Mouse (Mus musculus): ENCODE measurements at regions not wholly inside any gene's neighbourhood (a gene's known extent, or its start where the extent isn't known, plus 50 kb on each side); places are given as distances from the start of the nearest gene placed in this dataset.

DNA sequence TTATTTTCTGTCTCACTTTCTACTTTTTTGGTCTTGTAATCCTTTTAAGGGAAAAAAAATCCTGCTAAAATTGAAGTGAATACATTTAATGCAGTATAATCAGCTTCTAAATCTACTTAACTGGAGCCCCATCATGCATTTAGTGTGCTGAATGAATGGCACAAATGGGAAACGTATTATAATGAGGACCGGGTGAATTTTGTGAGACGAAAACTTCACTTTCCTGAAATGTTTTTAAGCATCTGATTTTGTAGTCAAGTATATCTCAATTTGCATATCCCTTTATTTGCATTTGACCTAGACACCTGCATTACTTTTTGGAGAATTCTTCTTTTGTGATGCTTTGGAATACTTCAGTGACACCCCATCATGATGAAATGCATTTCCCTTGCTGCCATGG, 889.1 kb downstream of the Epha4 start:
- no peak for ATAC-seq (ENCODE audit: insufficient read depth, low FRiP score, low TSS enrichment)
- H3K27ac ChIP-seq (ENCODE audit: low read depth, low read length), result no peak overlapping the region
- H3K9ac ChIP-seq (ENCODE audit: low read length), result no peak overlapping the region
- no peaks in the 10 kb centered on the region for H3K27me3 ChIP-seq (ENCODE audit: control insufficient read depth, insufficient read depth, low read length)
- no peaks in the 10 kb centered on the region for H3K9me3 ChIP-seq (ENCODE audit: control insufficient read depth, low read length)
- H3K4me1 ChIP-seq (ENCODE audit: control insufficient read depth, insufficient read depth, low read length), result no peaks in the 10 kb centered on the region
- no peak for DNase-seq (ENCODE audit: low spot score)
- H3K4me3 ChIP-seq (ENCODE audit: low read depth, low read length), result no peak overlapping the region
- no peak overlapping the region for H3K4me2 ChIP-seq (ENCODE audit: low read depth)
- WGBS, result 89% methylated on average over 3 of the region's 3 CpGs
- H3K36me3 ChIP-seq (ENCODE audit: control insufficient read depth, insufficient read depth, low read length), result no peaks in the 10 kb centered on the region

DNA sequence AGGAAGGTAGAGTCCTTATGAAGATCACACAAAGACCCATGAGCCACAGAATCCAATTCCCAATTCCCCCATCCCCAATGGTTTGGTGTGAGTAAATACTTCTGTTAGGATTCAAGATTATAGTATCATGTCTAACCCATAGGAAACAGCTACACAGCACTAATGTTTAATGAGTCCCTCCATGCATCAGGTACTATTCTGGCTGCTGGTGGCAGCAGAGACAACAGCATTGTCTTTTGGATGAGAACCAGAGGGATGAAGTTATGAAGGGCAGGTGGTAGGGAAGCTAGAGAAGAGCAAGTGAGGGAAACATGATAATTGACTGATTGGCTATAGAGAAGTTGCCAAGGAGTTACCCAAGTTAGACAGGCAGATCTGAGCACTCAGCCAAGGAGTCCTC, 885.0 kb downstream of the Epha4 start:
- no peaks in the 10 kb centered on the region for H3K9me3 ChIP-seq (ENCODE audit: control insufficient read depth, low read length)
- ATAC-seq (ENCODE audit: insufficient read depth, low FRiP score, low TSS enrichment) (no peak), DNase-seq (ENCODE audit: low spot score) (no peak)
- no peaks in the 10 kb centered on the region for H3K36me3 ChIP-seq (ENCODE audit: control insufficient read depth, insufficient read depth, low read length)
- no peak overlapping the region for H3K27ac ChIP-seq (ENCODE audit: low read depth, low read length)
- H3K4me2 ChIP-seq (ENCODE audit: low read depth), result no peak overlapping the region
- no peak overlapping the region for H3K4me3 ChIP-seq (ENCODE audit: low read depth, low read length)
- H3K4me1 ChIP-seq (ENCODE audit: control insufficient read depth, insufficient read depth, low read length), result no peaks in the 10 kb centered on the region
- no peak overlapping the region for H3K9ac ChIP-seq (ENCODE audit: low read length)
- no peaks in the 10 kb centered on the region for H3K27me3 ChIP-seq (ENCODE audit: control insufficient read depth, insufficient read depth, low read length)

DNA sequence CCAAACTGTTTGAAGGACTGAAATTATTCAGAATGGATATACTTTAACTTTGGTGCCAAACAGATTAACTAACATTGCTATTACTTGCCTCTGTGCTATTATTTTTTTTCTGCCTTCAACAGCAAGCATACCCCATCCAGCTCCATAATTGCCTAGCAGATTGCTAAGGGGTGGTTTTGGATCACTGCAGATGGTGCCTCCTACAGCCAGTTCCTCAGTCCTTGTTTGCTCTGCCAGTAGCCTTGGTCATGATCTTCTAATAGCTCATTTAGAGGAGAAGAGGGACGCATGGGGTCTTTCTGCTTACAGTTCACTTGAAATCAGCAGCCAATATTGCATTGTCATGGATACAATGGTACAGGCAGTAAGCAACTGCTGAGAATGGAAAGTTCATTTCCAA, 880.8 kb downstream of the Epha4 start:
- H3K4me3 ChIP-seq (ENCODE audit: low read depth, low read length), result no peak overlapping the region
- H3K27me3 ChIP-seq (ENCODE audit: control insufficient read depth, insufficient read depth, low read length), result no peaks in the 10 kb centered on the region
- DNase-seq (ENCODE audit: low spot score) (no peak), ATAC-seq (ENCODE audit: insufficient read depth, low FRiP score, low TSS enrichment) (no peak)
- no peaks in the 10 kb centered on the region for H3K36me3 ChIP-seq (ENCODE audit: control insufficient read depth, insufficient read depth, low read length)
- no peak overlapping the region for H3K27ac ChIP-seq (ENCODE audit: low read depth, low read length)
- H3K9me3 ChIP-seq (ENCODE audit: control insufficient read depth, low read length), result no peaks in the 10 kb centered on the region
- WGBS, result 79% methylated on average over 1 of the region's 1 CpGs
- H3K4me2 ChIP-seq (ENCODE audit: low read depth), result no peak overlapping the region
- H3K4me1 ChIP-seq (ENCODE audit: control insufficient read depth, insufficient read depth, low read length), result no peaks in the 10 kb centered on the region
- H3K9ac ChIP-seq (ENCODE audit: low read length), result no peak overlapping the region

DNA sequence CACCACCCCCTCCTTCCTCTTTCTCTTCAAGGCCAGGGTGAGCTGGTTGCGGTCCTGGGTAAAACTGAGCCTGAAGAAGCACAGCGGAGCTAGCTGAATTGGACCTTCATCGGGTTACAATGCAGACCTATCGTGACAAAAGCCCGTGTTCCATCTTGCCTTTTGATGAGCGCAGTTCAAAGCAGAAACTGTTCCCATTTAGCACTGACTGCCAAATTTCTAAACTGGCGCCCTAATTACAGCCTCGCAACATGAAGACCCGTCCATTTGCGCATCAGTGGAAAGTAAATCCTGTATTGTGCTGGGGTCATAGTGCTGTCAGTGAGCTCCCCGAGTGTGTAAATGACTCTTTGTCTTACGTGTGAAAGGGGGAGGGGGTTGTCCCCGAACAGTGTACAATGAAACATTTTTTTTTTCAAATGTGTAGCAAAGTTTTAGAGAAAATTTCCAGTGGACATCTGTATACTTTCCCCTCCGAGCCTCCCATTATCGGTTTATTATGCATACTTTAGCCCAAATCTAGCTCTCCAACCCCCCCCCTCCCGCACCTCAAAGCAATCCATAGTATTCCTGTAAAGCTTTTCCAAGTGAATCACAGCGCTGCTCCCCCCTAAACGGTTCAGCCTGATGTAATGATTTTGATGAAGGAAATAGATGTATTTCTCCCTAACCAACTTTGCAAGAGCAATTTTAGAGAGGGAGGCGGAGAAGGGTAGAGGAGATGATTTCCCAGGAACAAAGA, 877.4 kb downstream of the Epha4 start:
- no peaks in the 10 kb centered on the region for H3K27me3 ChIP-seq (ENCODE audit: control insufficient read depth, insufficient read depth, low read length)
- H3K9me3 ChIP-seq (ENCODE audit: control insufficient read depth, low read length), result no peaks in the 10 kb centered on the region
- H3K27ac ChIP-seq (ENCODE audit: low read depth, low read length), result no peak overlapping the region
- WGBS, result 43% methylated on average over 19 of the region's 19 CpGs
- DNase-seq (ENCODE audit: low spot score), result peak; percentile 21
- H3K4me2 ChIP-seq (ENCODE audit: low read depth), result peak overlapping the region; percentile 28
- H3K36me3 ChIP-seq (ENCODE audit: control insufficient read depth, insufficient read depth, low read length), result no peaks in the 10 kb centered on the region
- peak overlapping the region; percentile 4; the same call in 1 of the 2 replicates for H3K4me3 ChIP-seq (ENCODE audit: low read depth, low read length)
- H3K9ac ChIP-seq (ENCODE audit: low read length), result peak overlapping the region; percentile 35
- no peak for ATAC-seq (ENCODE audit: insufficient read depth, low FRiP score, low TSS enrichment)
- no peaks in the 10 kb centered on the region for H3K4me1 ChIP-seq (ENCODE audit: control insufficient read depth, insufficient read depth, low read length)

DNA sequence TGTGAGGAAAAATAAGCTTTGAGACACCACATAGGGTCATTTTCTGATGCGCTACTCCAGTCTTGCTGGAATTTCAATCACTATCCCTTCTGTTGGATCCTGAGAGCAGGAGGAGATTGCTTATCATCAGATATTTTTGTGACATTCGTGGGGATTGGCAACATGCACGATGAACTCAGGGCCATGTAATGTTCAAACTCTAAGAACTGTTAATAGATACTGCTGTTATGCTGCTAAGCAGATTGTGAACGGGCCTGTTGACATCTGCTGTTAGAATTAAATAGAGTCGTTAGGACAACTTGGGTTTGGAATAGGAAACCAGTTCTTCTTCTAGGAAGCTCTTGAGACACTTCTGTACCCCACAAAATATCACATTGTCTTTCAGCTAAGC, 876.9 kb downstream of the Epha4 start:
- H3K36me3 ChIP-seq (ENCODE audit: control insufficient read depth, insufficient read depth, low read length), result no peaks in the 10 kb centered on the region
- no peaks in the 10 kb centered on the region for H3K4me1 ChIP-seq (ENCODE audit: control insufficient read depth, insufficient read depth, low read length)
- no peaks in the 10 kb centered on the region for H3K9me3 ChIP-seq (ENCODE audit: control insufficient read depth, low read length)
- H3K27ac ChIP-seq (ENCODE audit: low read depth, low read length), result no peak overlapping the region
- WGBS, result 85% methylated on average over 5 of the region's 5 CpGs
- no peak overlapping the region for H3K4me2 ChIP-seq (ENCODE audit: low read depth)
- H3K4me3 ChIP-seq (ENCODE audit: low read depth, low read length), result no peak overlapping the region
- no peaks in the 10 kb centered on the region for H3K27me3 ChIP-seq (ENCODE audit: control insufficient read depth, insufficient read depth, low read length)
- ATAC-seq (ENCODE audit: insufficient read depth, low FRiP score, low TSS enrichment) (no peak), DNase-seq (ENCODE audit: low spot score) (no peak)
- no peak overlapping the region for H3K9ac ChIP-seq (ENCODE audit: low read length)

DNA sequence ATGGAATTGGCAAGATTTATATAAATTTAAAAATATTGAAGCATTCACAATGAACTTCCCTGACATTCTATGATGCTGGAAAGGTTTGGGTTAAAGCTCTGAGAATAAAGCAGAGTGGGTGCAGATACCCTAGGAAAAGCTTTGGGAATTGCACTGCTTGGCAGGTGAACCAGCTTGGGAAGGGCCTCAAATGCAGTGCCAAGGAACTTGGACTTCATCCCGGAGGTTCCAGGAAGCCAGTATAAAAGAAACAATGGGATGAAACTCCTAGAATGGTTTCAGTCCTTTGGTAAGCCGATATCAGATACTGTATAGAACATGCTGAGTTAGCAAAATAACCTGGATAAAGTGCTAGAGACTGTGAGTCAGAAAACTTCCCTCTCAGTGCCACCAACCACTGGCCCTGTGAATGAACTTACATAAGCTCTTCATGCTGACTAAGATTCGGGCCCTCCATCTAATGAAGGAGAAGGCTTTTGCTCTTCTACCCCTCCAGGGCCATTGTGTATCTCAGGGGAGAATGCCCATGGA, 873.6 kb downstream of the Epha4 start:
- Histone ChIP-seq H3K27me3 (ENCODE audit: control insufficient read depth, insufficient read depth, low read length) (no peaks in the 10 kb centered on the region), H3K4me2 (ENCODE audit: low read depth) (no peak overlapping the region), H3K9me3 (ENCODE audit: control insufficient read depth, low read length) (no peaks in the 10 kb centered on the region), H3K4me1 (ENCODE audit: control insufficient read depth, insufficient read depth, low read length) (no peaks in the 10 kb centered on the region), H3K36me3 (ENCODE audit: control insufficient read depth, insufficient read depth, low read length) (no peaks in the 10 kb centered on the region), H3K4me3 (ENCODE audit: low read depth, low read length) (no peak overlapping the region), H3K9ac (ENCODE audit: low read length) (no peak overlapping the region), H3K27ac (ENCODE audit: low read depth, low read length) (no peak overlapping the region)
- DNase-seq (ENCODE audit: low spot score) (no peak), ATAC-seq (ENCODE audit: insufficient read depth, low FRiP score, low TSS enrichment) (no peak)
- WGBS, result 88% methylated on average over 3 of the region's 3 CpGs

DNA sequence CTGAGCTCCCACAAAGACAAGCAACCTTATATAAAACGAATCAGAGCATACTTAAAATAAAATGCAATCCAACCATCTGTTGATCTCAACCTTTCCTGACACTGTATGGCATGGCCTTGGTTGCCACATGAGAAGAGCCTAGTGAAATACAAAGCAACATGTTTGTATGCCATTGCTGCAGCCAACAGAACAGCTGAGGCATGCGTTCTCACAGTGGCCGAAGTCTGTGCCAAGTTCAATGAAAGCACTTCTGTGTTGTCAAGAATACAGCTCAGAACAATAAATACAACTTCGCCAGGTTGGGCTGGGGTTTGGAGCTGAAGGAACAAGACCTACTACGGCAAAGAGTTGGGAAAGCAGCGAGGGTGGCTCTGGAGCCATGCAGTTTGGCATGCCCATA, 872.2 kb downstream of the Epha4 start:
- no peaks in the 10 kb centered on the region for H3K36me3 ChIP-seq (ENCODE audit: control insufficient read depth, insufficient read depth, low read length)
- no peak overlapping the region for H3K27ac ChIP-seq (ENCODE audit: low read depth, low read length)
- H3K4me2 ChIP-seq (ENCODE audit: low read depth), result no peak overlapping the region
- 91% methylated on average over 6 of the region's 6 CpGs for WGBS
- no peaks in the 10 kb centered on the region for H3K27me3 ChIP-seq (ENCODE audit: control insufficient read depth, insufficient read depth, low read length)
- H3K9me3 ChIP-seq (ENCODE audit: control insufficient read depth, low read length), result no peaks in the 10 kb centered on the region
- DNase-seq (ENCODE audit: low spot score) (no peak), ATAC-seq (ENCODE audit: insufficient read depth, low FRiP score, low TSS enrichment) (no peak)
- H3K4me1 ChIP-seq (ENCODE audit: control insufficient read depth, insufficient read depth, low read length), result no peaks in the 10 kb centered on the region
- no peak overlapping the region for H3K9ac ChIP-seq (ENCODE audit: low read length)
- no peak overlapping the region for H3K4me3 ChIP-seq (ENCODE audit: low read depth, low read length)

DNA sequence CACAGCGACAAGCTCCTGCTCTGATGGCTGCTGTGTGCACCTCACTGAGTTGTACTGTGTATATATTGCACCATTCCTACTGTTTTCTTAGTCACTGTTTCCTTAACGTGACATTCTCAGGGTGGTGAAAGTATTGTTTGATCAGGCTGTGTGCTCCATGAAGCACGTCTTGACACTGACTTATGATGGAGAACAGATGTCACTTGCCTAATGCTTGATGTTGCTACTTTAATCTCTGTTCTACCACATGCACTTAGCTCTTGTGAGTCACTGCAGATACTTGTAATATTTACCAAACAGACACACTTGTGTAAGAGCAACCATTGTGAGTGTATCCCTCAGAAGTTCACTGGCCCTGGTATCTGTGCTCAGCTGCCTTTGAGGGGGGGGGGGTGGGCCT, 870.0 kb downstream of the Epha4 start:
- no peak overlapping the region for H3K4me3 ChIP-seq (ENCODE audit: low read depth, low read length)
- no peaks in the 10 kb centered on the region for H3K4me1 ChIP-seq (ENCODE audit: control insufficient read depth, insufficient read depth, low read length)
- ATAC-seq (ENCODE audit: insufficient read depth, low FRiP score, low TSS enrichment), result no peak
- DNase-seq (ENCODE audit: low spot score), result no peak
- no peaks in the 10 kb centered on the region for H3K36me3 ChIP-seq (ENCODE audit: control insufficient read depth, insufficient read depth, low read length)
- WGBS, result 65% methylated on average over 3 of the region's 3 CpGs
- no peaks in the 10 kb centered on the region for H3K9me3 ChIP-seq (ENCODE audit: control insufficient read depth, low read length)
- no peak overlapping the region for H3K9ac ChIP-seq (ENCODE audit: low read length)
- no peak overlapping the region for H3K27ac ChIP-seq (ENCODE audit: low read depth, low read length)
- no peaks in the 10 kb centered on the region for H3K27me3 ChIP-seq (ENCODE audit: control insufficient read depth, insufficient read depth, low read length)
- H3K4me2 ChIP-seq (ENCODE audit: low read depth), result no peak overlapping the region

DNA sequence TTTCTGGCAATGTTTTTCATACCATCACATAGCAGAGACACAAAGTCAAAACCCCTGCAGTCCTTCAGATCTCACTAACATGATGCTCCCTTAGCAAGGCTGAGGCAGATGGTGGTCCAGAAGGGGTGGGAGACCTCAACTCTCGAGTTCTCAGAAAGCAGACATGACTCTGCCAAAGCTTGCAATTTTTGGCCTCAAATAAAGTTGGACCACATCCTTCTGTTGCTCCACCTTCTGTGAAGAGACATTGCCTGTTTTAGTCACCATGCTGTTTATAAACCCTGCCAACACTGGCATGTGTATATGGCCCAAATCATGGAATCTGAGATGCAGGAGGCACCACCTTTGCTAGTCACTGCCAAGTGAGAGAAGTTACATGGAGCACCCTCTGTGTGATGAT, 860.1 kb downstream of the Epha4 start:
- ATAC-seq (ENCODE audit: insufficient read depth, low FRiP score, low TSS enrichment), result no peak

More for the DNA sequence above, 860.1 kb downstream of the Epha4 start:
- H3K4me1 ChIP-seq (ENCODE audit: control insufficient read depth, insufficient read depth, low read length), result no peaks in the 10 kb centered on the region
- H3K9ac ChIP-seq (ENCODE audit: low read length), result no peak overlapping the region
- H3K9me3 ChIP-seq (ENCODE audit: control insufficient read depth, low read length), result no peaks in the 10 kb centered on the region
- 55% methylated on average over 1 of the region's 1 CpGs for WGBS
- DNase-seq (ENCODE audit: low spot score), result no peak
- no peak overlapping the region for H3K4me3 ChIP-seq (ENCODE audit: low read depth, low read length)
- H3K4me2 ChIP-seq (ENCODE audit: low read depth), result no peak overlapping the region
- no peaks in the 10 kb centered on the region for H3K36me3 ChIP-seq (ENCODE audit: control insufficient read depth, insufficient read depth, low read length)
- H3K27ac ChIP-seq (ENCODE audit: low read depth, low read length), result no peak overlapping the region
- no peaks in the 10 kb centered on the region for H3K27me3 ChIP-seq (ENCODE audit: control insufficient read depth, insufficient read depth, low read length)

Measured in neural tube, embryonic 11.5 days (tissue).